Mouse (Mus musculus): ENCODE measurements around the gene Akr7a5. TPM values are rescaled to one million over a fixed set of nuclear protein-coding genes. Genes with fewer than 3 reads are reported as not detected.
A peak's percentile ranks its signal among the peaks of the same experiment; 100 is the strongest.

The Akr7a5 gene
- polyA plus RNA-seq, 1 experiment from 2014 or later: 64.8 TPM

Small RNAs within 50 kb of the gene (microRNA-seq; reads per million reads assigned to microRNA genes)
- 2.4 reads per million, percentile 6 among the genes with 10 or more reads in this experiment for gene Gm24245
- gene Gm25732: 0.87 reads per million

Other genes with a start within 250 kb of the Akr7a5 start
- 0.43 and 0.83 TPM in 2 replicates for gene Htr6, start 235.2 kb upstream of the Akr7a5 start, polyA plus RNA-seq (2015; fragmentation: Nextera tagmentation; extraction: Ambion mirVana)
- gene Nbl1, start 217.8 kb upstream of the Akr7a5 start, polyA plus RNA-seq (2015; fragmentation: Nextera tagmentation; extraction: Ambion mirVana): 53.9 and 55.2 TPM in 2 replicates
- gene Minos1, start 179.6 kb upstream of the Akr7a5 start, polyA plus RNA-seq (2015; fragmentation: Nextera tagmentation; extraction: Ambion mirVana): 351 and 416 TPM in 2 replicates
- gene Capzb, start 117.8 kb upstream of the Akr7a5 start, polyA plus RNA-seq (2015; fragmentation: Nextera tagmentation; extraction: Ambion mirVana): 331 and 334 TPM in 2 replicates
- 13.9 and 14.0 TPM in 2 replicates for gene Pqlc2, start within 50 bp of the Akr7a5 start, polyA plus RNA-seq (2015; fragmentation: Nextera tagmentation; extraction: Ambion mirVana)
- gene Mrto4, start 41.8 kb downstream of the Akr7a5 start, polyA plus RNA-seq (2015; fragmentation: Nextera tagmentation; extraction: Ambion mirVana): 82.2 and 85.6 TPM in 2 replicates
- 45.0 and 45.9 TPM in 2 replicates for gene Emc1, start 41.8 kb downstream of the Akr7a5 start, polyA plus RNA-seq (2015; fragmentation: Nextera tagmentation; extraction: Ambion mirVana)
- gene Ubr4, start 41.9 kb downstream of the Akr7a5 start, polyA plus RNA-seq (2015; fragmentation: Nextera tagmentation; extraction: Ambion mirVana): 95.6 and 96.8 TPM in 2 replicates
- gene Iffo2, start 219.8 kb downstream of the Akr7a5 start, polyA plus RNA-seq (2015; fragmentation: Nextera tagmentation; extraction: Ambion mirVana): 4.3 and 5.1 TPM in 2 replicates